Mouse (Mus musculus) cerebellum, adult 9-11 months (tissue): ENCODE data around the gene Tnr.

Experiments used
- DNase-seq: peaks from one replicate; pipeline ENCODE4 v3.0.0; 2022

Tnr gene

DNA sequence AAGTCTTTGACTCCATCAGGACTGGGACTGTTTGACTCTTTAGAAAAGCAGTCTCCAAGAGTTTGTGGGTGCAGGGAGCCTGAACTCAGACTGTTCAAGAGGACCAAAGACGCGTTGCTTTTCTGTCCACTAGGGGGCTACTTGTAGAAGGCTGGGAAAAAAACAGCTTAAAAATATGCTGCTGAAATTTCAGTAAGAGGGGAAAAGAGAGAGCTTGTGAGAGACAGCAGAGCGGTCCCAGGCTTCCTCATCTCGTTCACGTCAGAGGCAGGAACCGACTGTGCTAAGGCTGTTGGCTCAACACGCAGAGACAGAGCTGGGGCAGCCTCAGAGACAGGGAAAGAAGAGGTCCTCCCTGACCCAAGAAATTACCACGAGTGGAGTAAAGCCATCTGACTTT lies at the start of gene Tnr:
Tnr (plus strand) TSS at position 192 of the 400 bp plus-strand sequence.
- DNase-seq = peak; percentile 82

DNA sequence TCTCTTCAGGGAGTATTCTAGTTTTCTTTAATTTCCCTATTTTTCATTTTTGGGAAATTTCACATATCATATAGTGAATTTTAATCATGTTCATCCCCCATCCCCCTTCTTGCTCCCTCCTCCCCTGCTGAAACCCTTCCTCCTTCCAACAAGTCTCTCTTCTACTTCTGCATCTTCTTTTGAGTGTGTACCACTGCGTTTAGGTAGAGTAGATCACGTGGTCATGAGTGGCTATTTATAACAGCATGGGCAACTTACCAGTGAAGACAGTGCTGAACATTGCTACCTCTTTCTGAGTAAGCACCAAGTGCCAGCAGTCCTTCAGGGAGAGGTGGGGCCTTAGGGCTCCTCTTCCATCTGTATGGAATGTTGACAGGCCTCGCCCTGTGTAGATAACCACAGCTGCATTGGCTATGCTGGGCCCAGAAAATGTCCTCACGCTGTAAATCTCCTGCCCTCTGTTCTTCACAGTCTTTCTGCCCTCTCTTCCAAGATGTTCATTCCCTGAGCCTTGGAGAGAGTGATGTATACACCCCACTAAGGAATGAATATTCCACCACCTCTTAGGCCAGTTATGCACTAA lies 33.6 kb upstream of the Tnr start:
- no peak for DNase-seq

DNA sequence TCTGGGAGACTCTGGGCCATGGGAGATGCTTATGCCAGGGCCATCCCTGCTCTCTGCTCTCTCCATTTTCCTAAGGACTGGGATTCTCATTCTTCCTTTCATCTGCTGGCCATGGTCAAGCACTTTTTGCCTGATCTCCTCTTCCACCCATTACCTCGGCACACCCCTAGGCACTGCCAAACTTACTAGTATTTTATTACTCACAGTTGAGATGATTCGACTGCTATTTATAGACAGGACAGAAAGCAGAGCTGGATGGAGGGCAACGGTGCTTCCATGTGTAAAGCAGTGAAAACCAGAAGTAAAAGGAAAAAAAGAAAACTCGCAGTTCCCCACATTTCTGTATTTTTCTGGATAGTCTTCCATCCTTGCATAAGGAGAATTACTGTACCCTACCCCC lies 31.0 kb upstream of the Tnr start:
- no peak for DNase-seq

DNA sequence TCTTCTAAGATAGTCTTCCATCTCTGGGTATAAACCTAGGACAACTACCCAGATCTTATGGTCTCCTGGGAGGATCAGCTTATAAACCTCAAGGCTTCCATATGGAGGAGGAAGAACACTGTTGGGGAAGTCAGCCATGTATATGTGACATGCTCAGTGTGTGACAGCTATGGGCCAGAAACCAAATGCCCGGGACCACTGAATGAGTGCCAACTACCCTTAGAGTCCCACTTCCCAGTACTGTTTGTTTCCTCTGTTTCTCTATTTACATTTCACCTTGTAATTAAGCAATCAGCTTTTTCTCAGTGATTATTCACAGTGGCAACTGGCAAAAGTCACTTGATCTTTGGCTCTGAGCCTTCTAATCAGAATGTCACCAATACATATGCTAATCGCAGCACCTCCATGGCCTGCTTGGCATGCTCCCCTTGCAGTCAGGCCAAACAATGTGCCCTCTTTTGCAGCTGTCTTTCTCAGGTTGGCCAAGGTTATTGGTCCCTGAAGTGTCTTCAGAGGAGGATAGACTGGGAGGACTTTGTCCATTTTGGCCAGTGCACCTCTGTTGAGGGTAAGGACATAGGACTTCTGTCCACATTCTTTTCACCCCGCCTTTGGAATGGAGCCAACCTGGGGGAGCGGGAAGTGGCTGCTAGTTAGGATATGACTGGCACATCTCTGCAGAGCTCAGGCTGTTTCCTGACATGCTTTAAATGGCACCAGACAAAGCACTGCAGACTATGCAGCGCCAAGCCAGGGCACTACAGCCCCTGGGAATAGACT lies 29.7 kb upstream of the Tnr start:
- DNase-seq = no peak

DNA sequence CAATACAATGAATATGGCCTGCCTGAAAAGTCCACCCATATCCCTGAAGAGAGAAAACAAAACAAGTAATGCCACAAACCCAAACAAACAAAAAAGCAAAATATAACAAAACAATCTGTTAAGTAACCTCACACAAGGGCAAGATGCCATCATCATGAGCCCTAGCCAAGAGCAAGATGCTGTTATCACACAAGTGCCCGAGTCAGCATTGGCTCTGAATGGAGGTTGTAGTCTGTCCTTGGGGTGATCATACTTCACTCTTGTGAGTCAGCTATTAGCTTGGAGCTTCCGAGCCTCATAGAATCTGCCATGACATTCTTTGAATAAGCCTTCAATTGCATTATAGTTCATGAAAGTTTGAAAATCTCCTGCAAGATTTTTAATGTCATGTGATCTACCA lies 25.3 kb upstream of the Tnr start:
- DNase-seq = no peak

DNA sequence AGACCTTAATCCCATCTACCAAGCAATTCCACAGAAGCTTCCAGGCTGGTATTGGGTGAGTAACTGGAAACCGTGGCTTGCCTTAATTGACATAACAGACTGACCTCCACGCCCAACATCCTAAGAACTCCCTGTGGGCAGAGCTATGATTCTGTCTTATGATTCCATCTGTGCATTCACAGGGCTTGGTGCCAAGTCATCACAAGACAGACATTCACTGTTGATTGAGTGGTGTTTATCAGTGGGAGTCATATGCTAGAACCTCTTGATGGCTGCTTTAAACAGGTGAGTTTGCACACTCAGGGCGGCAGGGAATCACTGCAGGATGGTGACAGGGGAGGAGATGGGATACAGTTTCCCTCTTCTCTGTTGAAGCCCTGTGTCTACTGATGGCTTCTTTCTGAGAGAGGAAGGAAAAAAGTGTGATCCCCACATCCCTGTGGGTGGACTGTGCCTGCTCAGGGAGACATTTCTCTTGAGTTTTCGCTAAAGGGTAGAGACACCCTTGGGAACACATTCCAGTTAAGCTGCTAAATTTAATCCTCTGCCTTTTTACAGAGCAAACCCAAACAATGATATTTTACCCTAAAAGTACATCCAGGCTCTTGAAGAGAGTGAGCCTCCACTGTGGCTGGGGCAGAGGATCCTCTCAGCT lies 23.6 kb upstream of the Tnr start:
- no peak for DNase-seq

DNA sequence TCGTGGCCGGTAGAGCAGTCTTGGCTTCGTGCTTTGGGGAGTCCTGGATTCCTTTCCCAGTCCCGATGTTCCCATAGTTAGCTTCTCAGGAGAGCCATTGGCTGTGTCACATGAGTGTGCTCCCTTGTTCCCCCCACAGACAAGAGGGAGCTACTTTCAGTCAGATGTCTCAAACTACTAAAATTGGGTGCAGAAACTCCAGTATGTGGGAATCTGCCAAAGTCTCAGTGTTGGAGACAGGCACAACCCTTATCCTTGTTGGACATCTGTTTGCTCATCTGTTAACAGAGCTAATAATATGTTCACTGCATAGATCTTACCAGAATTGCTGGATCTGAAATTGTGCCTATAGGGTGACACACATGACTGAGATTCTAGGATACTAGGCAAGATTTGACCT lies 21.7 kb upstream of the Tnr start:
- DNase-seq = no peak

DNA sequence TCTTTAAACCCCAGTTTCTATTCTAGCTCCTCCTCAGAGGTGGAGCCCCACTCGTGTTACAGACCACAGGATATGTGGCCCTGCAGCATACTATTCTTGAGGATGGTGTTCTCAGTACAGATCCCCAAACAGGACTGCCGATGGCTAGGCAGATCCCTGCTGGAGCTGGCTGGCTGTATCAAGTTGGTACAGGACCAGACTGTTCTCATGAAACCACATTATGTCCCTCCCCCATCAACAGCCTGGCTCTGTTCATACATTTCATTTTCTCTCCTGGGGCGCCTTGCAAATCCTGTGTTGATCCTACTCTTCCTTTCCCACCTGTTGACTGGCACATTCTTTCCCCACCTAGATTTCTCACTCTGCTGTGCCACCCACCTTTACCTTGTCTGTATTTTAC lies 12.9 kb upstream of the Tnr start:
- no peak for DNase-seq

DNA sequence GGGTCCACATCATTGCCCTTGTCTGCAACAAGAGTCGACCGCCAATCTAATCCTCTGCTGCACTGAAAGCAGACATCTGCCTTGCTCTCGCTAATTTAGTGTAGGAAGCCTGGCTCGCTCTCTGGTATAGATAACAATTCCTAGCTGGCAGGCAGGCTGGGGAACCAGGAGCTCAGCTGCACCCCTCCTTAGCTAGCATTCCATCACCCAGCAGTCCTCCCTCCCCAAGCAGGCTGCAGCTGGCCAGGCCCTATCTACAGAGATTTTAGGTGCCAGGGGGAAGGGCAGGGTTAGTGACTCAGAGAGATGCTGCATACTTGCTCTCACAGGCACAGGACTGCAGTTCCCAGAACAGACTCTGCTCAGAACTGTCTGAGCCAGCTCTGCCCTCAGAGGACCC lies 5.9 kb upstream of the Tnr start:
- no peak for DNase-seq

DNA sequence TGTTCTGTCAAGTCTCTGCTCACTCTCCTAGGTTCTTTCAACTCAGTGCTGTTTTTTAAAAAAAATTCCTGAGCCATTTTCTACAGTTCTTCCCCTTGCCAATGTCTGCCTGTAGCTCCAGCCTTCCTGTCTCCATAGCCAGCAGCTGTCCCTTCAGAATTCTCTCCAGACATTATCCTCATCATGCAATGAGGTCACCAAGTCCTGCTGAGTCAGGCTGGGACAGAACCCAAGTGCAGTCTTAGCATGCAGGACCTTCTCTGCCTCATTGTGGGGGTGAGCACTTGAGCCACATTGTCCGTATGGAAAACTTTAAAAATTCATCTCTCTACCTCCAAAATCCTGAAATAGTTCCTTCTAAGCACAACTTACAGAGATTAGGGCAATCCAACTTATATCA lies 4.4 kb upstream of the Tnr start:
- peak; percentile 66 for DNase-seq

DNA sequence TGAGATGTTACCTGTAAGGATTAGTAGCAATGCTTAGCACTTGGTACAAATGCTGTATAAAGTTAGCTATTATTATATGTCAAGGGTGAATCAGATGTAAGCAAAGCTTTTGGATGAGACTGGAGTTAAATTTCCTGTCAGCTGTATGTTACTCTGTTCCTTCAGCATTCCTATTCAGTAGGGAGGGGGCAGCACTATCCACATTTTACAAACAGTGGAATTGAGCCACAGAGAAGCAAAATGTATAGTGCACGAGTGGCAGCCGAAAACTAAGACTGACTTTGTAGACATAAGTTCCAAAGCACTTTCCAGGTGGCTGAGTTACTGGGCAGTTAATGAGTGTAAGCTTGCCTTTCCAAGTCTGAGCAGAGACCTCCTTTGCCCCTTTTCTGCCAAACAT lies 500 bp upstream of the Tnr start:
- DNase-seq = no peak

DNA sequence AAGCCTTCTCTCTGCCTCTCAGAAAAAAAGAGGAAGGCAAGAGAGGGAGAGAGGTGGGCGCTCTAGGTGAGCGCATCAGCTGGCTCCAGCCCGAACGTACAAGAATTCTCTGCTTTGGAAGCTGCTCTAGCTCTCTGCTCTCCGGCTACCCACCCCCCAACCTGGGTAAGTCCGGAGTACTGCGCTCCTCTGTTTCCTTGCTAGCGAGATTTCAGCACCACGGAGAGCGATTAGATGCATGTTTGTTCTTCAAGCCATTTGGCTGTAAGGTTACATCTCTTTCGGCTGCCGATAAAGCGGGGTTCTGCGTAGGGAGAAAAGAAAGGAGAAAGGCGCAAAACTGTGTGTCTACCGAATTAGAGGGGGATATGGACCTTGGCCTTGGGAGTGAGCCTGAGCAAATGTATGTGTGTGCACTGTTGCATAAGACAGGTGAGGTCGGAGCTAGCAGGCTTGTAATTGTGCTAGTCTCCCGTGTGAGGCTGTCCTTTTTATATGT lies 531 bp downstream of the Tnr start:
- DNase-seq = peak; percentile 55

DNA sequence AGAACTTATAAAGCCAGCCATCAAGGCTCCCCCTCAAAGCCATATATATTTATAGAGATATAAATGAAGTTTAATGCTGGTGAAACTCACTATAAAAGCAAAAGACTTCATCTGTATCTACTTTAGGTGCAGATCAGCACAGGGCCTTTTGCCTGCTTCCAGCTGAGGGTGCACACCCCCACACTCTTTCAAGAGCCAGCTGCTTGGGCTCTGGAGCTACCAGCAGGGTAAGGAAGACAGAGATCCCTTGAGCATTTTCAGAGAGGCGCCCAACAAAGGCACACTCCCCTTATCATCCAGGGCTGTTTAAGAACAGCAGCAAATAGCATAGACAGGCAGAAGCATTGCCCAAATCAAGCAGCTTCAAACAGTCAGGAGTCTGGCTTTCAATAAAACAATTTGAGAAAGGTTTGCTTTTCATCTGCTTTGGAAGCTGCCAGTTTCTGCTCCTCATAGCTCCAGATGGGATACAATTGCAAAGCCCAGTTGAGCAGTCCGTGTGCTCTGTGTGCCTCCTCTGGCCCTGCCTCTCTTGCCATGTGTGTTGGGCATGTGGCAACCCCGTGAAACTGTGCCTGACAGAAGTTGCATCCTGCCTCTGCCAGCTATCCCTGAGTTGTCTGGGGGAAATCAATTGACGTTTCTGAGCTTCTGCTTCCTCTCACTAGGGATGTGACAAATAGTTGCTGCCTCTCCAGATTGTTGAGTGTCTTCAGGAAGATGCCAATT lies 9.4 kb downstream of the Tnr start:
- DNase-seq = no peak

DNA sequence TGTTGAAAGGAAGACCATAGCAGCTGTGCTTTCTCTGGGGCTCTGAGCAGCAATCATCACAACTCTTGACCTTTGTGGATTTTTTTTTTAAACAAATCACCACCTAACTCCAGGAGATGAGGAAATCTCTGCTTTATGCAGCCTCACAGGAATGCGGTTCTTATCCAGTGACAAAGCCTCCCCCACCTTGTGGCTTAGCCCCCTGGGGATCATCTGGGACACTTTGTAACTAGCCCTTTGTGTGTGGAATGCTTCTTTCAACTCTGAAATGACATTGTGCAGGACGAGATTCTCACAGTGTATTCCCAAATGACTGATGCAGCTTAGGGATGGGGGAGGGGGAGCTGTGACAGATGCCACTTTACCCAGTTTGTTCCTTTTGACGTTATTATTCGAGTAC lies 12.0 kb downstream of the Tnr start:
- DNase-seq = no peak

DNA sequence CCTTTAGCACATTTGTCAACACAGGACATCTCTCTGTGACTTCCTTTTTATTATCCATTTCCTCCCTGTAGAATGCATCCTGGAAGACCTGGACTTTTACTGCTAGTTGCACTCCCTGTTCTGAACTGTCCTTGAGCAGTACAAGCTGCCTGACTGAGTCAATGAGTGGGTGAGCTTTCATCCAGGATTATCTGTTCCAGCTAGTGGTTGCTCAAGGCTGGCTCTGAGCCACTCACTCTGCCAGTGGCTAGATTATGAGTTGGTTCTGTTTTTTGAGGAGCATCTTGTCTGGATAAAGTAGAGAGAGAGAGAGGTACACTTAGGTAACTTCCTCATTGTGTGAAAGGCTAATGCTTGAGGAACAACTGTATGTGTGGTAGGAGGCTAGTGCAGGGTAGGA lies 14.0 kb downstream of the Tnr start:
- DNase-seq = no peak

DNA sequence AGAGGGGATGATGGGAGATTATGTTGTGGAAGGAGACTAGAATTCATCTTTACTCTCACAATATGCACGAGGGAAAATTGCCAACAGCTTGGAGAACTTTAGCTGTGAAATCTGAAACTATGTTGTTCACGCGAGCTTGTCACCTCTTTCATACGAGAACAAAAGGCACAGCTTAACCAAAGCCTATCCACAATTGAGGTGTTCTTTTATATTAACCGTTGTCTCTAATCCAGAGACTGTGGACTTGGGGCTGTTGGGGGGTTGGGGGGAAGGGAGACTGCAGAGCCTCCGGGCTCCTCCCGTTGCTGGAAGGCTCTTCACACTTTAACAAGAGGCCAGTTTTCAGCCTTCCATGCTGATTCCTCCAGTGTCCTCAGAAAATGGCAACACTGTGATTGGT lies 14.5 kb downstream of the Tnr start:
- no peak for DNase-seq

DNA sequence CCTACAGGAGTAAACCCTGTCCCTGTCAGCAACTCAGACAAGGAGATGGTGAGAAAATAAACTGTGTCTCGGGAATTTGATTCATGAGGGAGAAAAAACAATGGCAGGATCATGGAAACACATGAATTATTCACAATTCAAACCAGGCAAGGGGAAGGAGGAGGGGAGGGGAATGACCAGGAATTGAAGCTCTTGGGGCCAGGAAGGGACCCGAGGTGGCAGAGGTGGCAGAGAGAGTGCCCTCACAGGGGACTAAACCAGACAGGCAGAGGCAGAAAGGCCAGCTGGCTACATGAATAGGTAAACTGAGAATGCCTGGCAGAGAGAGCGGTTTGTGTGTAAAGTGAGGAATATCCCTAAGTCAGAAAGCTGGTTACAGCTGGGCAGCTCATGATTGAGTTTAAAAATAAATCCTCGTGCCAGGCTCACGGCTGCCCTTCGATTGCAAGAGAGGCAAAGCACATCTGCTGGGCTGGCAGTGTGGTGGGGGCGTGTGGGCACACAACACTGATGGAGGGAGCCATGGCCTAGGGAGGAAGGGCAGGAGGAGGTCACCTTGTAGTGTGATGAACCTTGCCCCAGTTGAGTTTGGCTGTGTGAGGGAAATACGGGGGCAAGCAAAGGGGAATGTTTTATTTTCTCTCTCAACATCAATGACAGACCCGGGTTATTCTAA lies 22.0 kb downstream of the Tnr start:
- no peak for DNase-seq

DNA sequence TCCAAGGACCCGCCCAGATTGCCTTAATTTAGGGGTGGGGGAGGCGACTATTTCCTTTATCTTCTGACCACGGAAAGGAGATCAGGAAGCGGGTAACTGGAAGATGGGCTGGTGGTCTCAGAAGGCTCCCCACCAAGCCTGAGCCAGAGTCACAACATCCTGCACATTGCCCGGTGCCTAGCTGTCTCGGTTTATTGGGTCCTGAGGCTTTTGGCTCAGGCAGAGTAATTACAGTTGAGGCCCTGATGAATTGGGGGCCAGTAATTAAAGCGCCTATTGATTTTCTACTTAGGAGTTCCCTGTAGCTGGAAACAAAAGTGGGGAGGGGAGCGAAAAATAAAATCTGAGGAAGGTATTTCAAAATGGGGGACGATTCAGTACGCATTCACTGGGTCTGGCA lies 27.5 kb downstream of the Tnr start:
- DNase-seq = no peak

DNA sequence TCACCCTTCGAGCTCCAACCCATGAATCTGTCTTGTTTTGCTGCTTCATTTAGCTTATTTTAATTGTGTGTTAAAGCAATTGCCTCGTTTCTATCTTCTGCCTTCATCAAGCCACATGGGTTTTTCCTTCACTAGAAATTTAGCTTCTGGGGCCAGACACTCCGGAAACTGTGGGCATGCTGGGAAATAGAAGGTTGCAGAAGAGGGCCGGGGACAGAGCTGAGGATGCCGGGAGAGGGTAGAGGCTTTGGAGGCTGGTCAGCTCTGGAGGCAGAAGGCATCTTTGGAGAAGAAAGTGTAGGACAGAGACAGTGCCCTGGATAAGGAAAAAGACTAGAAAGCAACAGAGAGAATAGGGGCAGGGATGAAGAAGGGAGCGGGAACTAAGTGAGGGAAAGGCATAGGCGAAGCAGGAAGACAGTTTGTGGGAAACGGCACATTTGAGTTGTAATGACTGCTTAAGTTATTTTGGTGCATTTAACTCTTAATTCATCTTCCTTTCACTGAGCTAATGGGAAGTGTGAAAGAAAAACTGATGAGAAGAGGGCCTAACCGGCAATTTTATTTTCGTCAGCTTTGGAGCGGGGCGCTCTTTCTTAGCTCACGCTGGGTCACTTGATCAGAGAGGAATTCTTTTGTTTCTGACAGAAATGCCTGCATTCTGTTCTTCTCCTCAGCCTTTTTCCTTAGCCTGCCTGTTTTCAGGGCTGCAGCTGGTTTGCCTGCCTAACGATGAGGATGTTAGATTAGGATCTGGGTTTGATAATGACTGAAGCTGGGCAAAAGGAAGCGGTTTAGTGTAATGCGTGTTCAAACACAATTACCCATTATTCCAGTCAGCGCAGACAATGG lies 28.2 kb downstream of the Tnr start:
- DNase-seq = no peak

DNA sequence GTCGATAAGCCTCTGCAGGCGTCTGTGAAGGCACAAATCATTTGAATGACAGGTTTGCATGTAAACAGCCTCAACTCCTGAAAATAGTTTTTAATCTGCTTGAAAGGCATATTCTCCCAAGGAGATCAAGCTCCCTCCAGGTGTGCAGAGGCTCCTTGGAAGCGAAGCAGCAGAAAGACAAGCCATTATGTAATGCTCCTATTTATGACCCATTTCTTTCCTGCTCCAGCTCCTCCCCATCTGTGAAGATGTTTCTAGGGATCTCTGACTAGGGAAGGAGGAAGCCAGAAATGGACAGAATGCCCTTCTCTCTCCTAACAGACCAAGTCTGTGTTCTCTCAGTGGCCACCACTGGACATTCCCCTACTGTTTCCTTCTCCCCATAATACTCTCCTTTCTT lies 38.0 kb downstream of the Tnr start:
- no peak for DNase-seq

DNA sequence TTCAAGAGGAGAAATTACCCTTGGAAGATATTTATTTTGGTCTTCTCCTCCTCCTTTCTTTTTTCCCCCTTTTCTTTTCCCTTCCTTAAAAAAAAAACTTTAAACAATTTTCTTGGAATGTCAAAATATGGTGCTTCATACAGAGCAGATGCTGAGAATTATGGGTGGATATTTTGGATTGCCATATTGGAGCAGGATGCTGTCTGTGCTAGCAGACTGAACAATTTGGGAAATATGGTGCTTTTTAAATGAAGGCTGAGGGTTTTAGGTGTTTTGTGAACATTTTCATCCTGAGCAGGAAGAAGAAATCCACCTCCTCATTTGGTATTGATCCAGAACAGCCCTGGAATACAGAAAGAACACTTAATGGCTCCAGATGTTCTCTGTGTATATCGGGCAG lies 41.6 kb downstream of the Tnr start:
- no peak for DNase-seq

DNA sequence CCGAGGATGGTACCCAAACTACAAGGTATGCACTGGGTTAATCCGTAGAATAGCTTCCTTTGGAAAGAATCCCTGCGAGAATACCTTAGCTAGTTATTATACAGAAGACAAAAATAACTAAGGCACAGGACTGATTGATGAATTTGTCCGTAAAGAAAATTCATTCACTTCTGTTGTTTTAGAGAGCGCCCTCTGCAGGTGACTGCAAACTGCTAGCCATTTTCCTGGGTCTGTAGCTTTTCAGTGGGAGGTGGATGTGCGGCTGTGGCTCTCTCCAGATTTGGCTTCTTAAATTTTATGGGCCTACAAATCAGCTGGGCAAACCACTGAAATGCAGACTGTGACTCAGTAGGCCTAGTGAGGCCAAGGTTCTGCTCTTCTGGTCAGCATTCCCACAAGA lies 42.5 kb downstream of the Tnr start:
- no peak for DNase-seq
